In genomic region chr11:113583879-113584661, GRCm38 (mm10) we compare ENCODE assay signal across 11 mouse cellular contexts. TPM values are rescaled to one million over a fixed set of nuclear protein-coding genes. Genes with fewer than 3 reads are reported as not detected.
DNase-seq lines count a peak whose midpoint lies in the region; ATAC-seq lines count a peak whose summit lies in the region.
"Had no signal": no experiment of that assay in that cellular context is flagged by ENCODE, and none has a peak within 500 bp of the region (broad histone marks: within the 10 kb centered on the region; RNA-seq: fewer than 3 reads in every experiment).

No protein-coding gene starts in this region.

- no peaks in the 10 kb centered on the region for H3K27me3 ChIP-seq in forebrain, embryonic 13.5 days
- no peaks in the 10 kb centered on the region for H3K27me3 ChIP-seq in neural tube, embryonic 11.5 days (ENCODE audit: control insufficient read depth, insufficient read depth, low read length)

- H3K27ac ChIP-seq in forebrain, embryonic 13.5 days: peak overlapping the region; percentile 80
- H3K27ac ChIP-seq in neural tube, embryonic 11.5 days (ENCODE audit: low read depth, low read length): peak overlapping the region; percentile 90

- no peaks in the 10 kb centered on the region for H3K36me3 ChIP-seq in forebrain, embryonic 13.5 days (ENCODE audit: poor library complexity, severe bottlenecking)
- H3K36me3 ChIP-seq in neural tube, embryonic 11.5 days (ENCODE audit: control insufficient read depth, insufficient read depth, low read length): no peaks in the 10 kb centered on the region

- intact Hi-C loops in heart, postnatal 10 days (cut with DNase I): no loop called here
- intact Hi-C loops in gastrocnemius, postnatal 14 days (cut with DNase I; ENCODE audit: low total_unique reads): no loop called here
- intact Hi-C loops in left cerebral cortex, postnatal 10 days (cut with DNase I): no loop called here

- WGBS in forebrain, embryonic 13.5 days: 43% methylated on average over 11 of the region's 11 CpGs
- 27% methylated on average over 11 of the region's 11 CpGs for WGBS in neural tube, embryonic 11.5 days

- peaks cover 21% of the 10 kb centered on the region for H3K4me1 ChIP-seq in forebrain, embryonic 13.5 days
- H3K4me1 ChIP-seq in neural tube, embryonic 11.5 days (ENCODE audit: control insufficient read depth, insufficient read depth, low read length): peaks cover 3% of the 10 kb centered on the region

- no peak overlapping the region for H3K9ac ChIP-seq in forebrain, embryonic 13.5 days
- H3K9ac ChIP-seq in neural tube, embryonic 11.5 days (ENCODE audit: low read length): no peak overlapping the region; the same call in 1 of the 2 replicates

- ATAC-seq in forebrain, embryonic 13.5 days: peak; percentile 57; the same call in 1 of the 2 replicates
- ATAC-seq in neural tube, embryonic 11.5 days (ENCODE audit: insufficient read depth, low FRiP score, low TSS enrichment): peak; percentile 90

- no peaks in the 10 kb centered on the region for H3K9me3 ChIP-seq in forebrain, embryonic 13.5 days (replicated peaks)
- H3K9me3 ChIP-seq in neural tube, embryonic 11.5 days (ENCODE audit: control insufficient read depth, low read length): no peaks in the 10 kb centered on the region

- DNase-seq in heart, postnatal 10 days: peak; percentile 8 to 18
- no peak for DNase-seq in heart, postnatal 4 days
- peak; percentile 9 to 37 for DNase-seq in lung, adult 18-20 months
- peak; percentile 66 for DNase-seq in neural tube, embryonic 11.5 days (ENCODE audit: low spot score)
- no peak for DNase-seq in spleen, postnatal 4 days (ENCODE audit: low spot score in 2 of 2)
- no peak for DNase-seq in gastrocnemius, postnatal 14 days
- no peak for DNase-seq in left cerebral cortex, postnatal 10 days (ENCODE audit: extremely low spot score in 1 of 2, low spot score in 2 of 2)
- DNase-seq: cerebellum, adult 11-12 months; heart, postnatal 36 days had no signal

- H3K4me3 ChIP-seq in forebrain, embryonic 13.5 days: no peak overlapping the region
- H3K4me3 ChIP-seq in neural tube, embryonic 11.5 days (ENCODE audit: low read depth, low read length): no peak overlapping the region

- H3K4me2 ChIP-seq in forebrain, embryonic 13.5 days: no peak overlapping the region
- H3K4me2 ChIP-seq in neural tube, embryonic 11.5 days (ENCODE audit: low read depth): no peak overlapping the region

RNA-seq across cellular contexts. Expression of gene Sstr2, which starts 35.1 kb away (rescaled TPM):
- not detected for total RNA-seq in heart, postnatal 10 days (2021)
- not detected for total RNA-seq in heart, postnatal 4 days (2021)
- 62.7 and 78.0 TPM in 2 replicates for polyA plus RNA-seq in forebrain, embryonic 13.5 days (2015; fragmentation: Nextera tagmentation; extraction: Ambion mirVana)
- 20.5 and 23.8 TPM in 2 replicates for polyA plus RNA-seq in neural tube, embryonic 11.5 days (2014; fragmentation: Nextera tagmentation; extraction: Ambion mirVana)
- not detected for total RNA-seq in gastrocnemius, postnatal 14 days (2021)
- total RNA-seq in left cerebral cortex, postnatal 10 days (2021): 10 to 100 TPM; 33.8 to 38.1 TPM
- total RNA-seq: heart, postnatal 36 days; megakaryocyte-erythroid progenitor cell, adult 5-6 weeks had no signal

Comparison
In these comparisons a context has a peak if more than half of its experiments do, and no peak if none do; other contexts are left out.
1. DNase-seq: peak in heart, postnatal 10 days (2 of 2), lung, adult 18-20 months (2 of 2) and neural tube, embryonic 11.5 days (single experiment); none in heart, postnatal 4 days (single experiment), spleen, postnatal 4 days (0 of 2), gastrocnemius, postnatal 14 days (single experiment) and left cerebral cortex, postnatal 10 days (0 of 2).
2. RNA of gene Sstr2, which starts 35.1 kb away (total RNA-seq): 33.8 to 38.1 TPM in left cerebral cortex, postnatal 10 days; not detected in heart, postnatal 10 days, not detected in gastrocnemius, postnatal 14 days and not detected in heart, postnatal 4 days; every median in the first group is over 10 times any median in the second.